Mouse (Mus musculus): ENCODE data around the gene Calu. TPM values are rescaled to one million over a fixed set of nuclear protein-coding genes. Genes with fewer than 3 reads are reported as not detected.
"Not testable (repeated sequence)": the region's sequence is repeated elsewhere in the genome, so short reads cannot be mapped to it uniquely, and the experiment has no call there.

The Calu gene
- total RNA-seq, 1 experiment = 321 TPM

GRCm38 (mm10) chr6:29326961-29327360, 20.9 kb upstream of the Calu start:
- Histone ChIP-seq H3K9me3 (ENCODE audit: control insufficient read depth, insufficient read depth, low read depth, low read length) (no peaks in the 10 kb centered on the region), H3K9ac (ENCODE audit: insufficient read depth, low read depth, low read length, poor library complexity, severe bottlenecking) (no peak overlapping the region), H3K36me3 (ENCODE audit: control insufficient read depth, insufficient read depth, low read length, poor library complexity, severe bottlenecking) (no peaks in the 10 kb centered on the region), H3K27ac (ENCODE audit: insufficient read depth, low read depth, low read length, poor library complexity, severe bottlenecking) (no peak overlapping the region), H3K4me3 (ENCODE audit: insufficient read depth in 1 of 2, low read depth in 1 of 2, low read length in 2 of 2, poor library complexity in 1 of 2, severe bottlenecking in 1 of 2) (no peak overlapping the region), H3K4me1 (ENCODE audit: control insufficient read depth in 2 of 2, insufficient read depth in 2 of 2, low read length in 2 of 2, poor library complexity in 1 of 2) (peaks cover 0 to 2% of the 10 kb centered on the region in 2 experiments; a peak in 2 of 4 replicates)
- TF ChIP-seq HCFC1 (IDR thresholded peaks at IDR 0.05; ENCODE audit: borderline replicate concordance, insufficient read depth, low read length) (no peak), MAFK (IDR thresholded peaks at IDR 0.05; ENCODE audit: insufficient read depth, low read depth, low read length) (no peak), CHD2 (IDR thresholded peaks at IDR 0.05; ENCODE audit: low read depth, low read length) (no peak), ZC3H11A (IDR thresholded peaks at IDR 0.05; ENCODE audit: borderline replicate concordance, low read depth, low read length) (no peak), ZNF384 (IDR thresholded peaks at IDR 0.05; ENCODE audit: low read depth, low read length) (no peak)
- no peak for DNase-seq (ENCODE audit: low read depth, low spot score)
- in situ Hi-C loops (cut with MboI; ENCODE audit: low sequenced_read_pairs in 2 of 2, unreplicated experiment in 2 of 2) = no loop called here

- no peak for TF ChIP-seq MAFK (IDR thresholded peaks at IDR 0.05; ENCODE audit: insufficient read depth, low read depth, low read length)
- Histone ChIP-seq H3K27ac (ENCODE audit: insufficient read depth, low read depth, low read length, poor library complexity, severe bottlenecking) (no peak overlapping the region), H3K4me3 (ENCODE audit: insufficient read depth in 1 of 2, low read depth in 1 of 2, low read length in 2 of 2, poor library complexity in 1 of 2, severe bottlenecking in 1 of 2) (no peak overlapping the region), H3K9ac (ENCODE audit: insufficient read depth, low read depth, low read length, poor library complexity, severe bottlenecking) (no peak overlapping the region), H3K4me1 (ENCODE audit: control insufficient read depth in 2 of 2, insufficient read depth in 2 of 2, low read length in 2 of 2, poor library complexity in 1 of 2) (peaks cover 0 to 2% of the 10 kb centered on the region in 2 experiments; a peak in 2 of 4 replicates), H3K9me3 (ENCODE audit: control insufficient read depth, insufficient read depth, low read depth, low read length) (no peaks in the 10 kb centered on the region), H3K36me3 (ENCODE audit: control insufficient read depth, insufficient read depth, low read length, poor library complexity, severe bottlenecking) (no peaks in the 10 kb centered on the region)
- DNase-seq (ENCODE audit: low read depth, low spot score) = no peak
- in situ Hi-C loops (cut with MboI; ENCODE audit: low sequenced_read_pairs in 2 of 2, unreplicated experiment in 2 of 2) = no loop called here
Observed at GRCm38 (mm10) chr6:29329514-29329913, 18.4 kb upstream of the Calu start.

- H3K4me3 ChIP-seq (ENCODE audit: insufficient read depth in 1 of 2, low read depth in 1 of 2, low read length in 2 of 2, poor library complexity in 1 of 2, severe bottlenecking in 1 of 2); H3K9me3 ChIP-seq (ENCODE audit: control insufficient read depth, insufficient read depth, low read depth, low read length); H3K27ac ChIP-seq (ENCODE audit: insufficient read depth, low read depth, low read length, poor library complexity, severe bottlenecking); H3K9ac ChIP-seq (ENCODE audit: insufficient read depth, low read depth, low read length, poor library complexity, severe bottlenecking); H3K36me3 ChIP-seq (ENCODE audit: control insufficient read depth, insufficient read depth, low read length, poor library complexity, severe bottlenecking); in situ Hi-C loops (cut with MboI; ENCODE audit: low sequenced_read_pairs in 2 of 2, unreplicated experiment in 2 of 2); H3K4me1 ChIP-seq (ENCODE audit: control insufficient read depth in 2 of 2, insufficient read depth in 2 of 2, low read length in 2 of 2, poor library complexity in 1 of 2); DNase-seq (ENCODE audit: low read depth, low spot score): not testable (repeated sequence)
Observed at GRCm38 (mm10) chr6:29346512-29346911, 1.4 kb upstream of the Calu start.

- peak overlapping the region; percentile 37; the same call in 1 of the 2 replicates for H3K27ac ChIP-seq (ENCODE audit: insufficient read depth, low read depth, low read length, poor library complexity, severe bottlenecking)
- in situ Hi-C loops (cut with MboI; ENCODE audit: low sequenced_read_pairs in 2 of 2, unreplicated experiment in 2 of 2) = no loop called here
- no peaks in the 10 kb centered on the region for H3K9me3 ChIP-seq (ENCODE audit: control insufficient read depth, insufficient read depth, low read depth, low read length)
- peak overlapping the region; percentile 74 for H3K9ac ChIP-seq (ENCODE audit: insufficient read depth, low read depth, low read length, poor library complexity, severe bottlenecking)
- DNase-seq (ENCODE audit: low read depth, low spot score) = no peak
- no peaks in the 10 kb centered on the region for H3K36me3 ChIP-seq (ENCODE audit: control insufficient read depth, insufficient read depth, low read length, poor library complexity, severe bottlenecking)
- H3K4me3 ChIP-seq (ENCODE audit: insufficient read depth in 1 of 2, low read depth in 1 of 2, low read length in 2 of 2, poor library complexity in 1 of 2, severe bottlenecking in 1 of 2) = peak overlapping the region; percentile 96 to 97
- TF ChIP-seq ZC3H11A (IDR thresholded peaks at IDR 0.05; ENCODE audit: borderline replicate concordance, low read depth, low read length) = no peak
- TF ChIP-seq CHD2 (IDR thresholded peaks at IDR 0.05; ENCODE audit: low read depth, low read length) = no peak
- TF ChIP-seq ZNF384 (IDR thresholded peaks at IDR 0.05; ENCODE audit: low read depth, low read length) = no peak
- no peak for TF ChIP-seq HCFC1 (IDR thresholded peaks at IDR 0.05; ENCODE audit: borderline replicate concordance, insufficient read depth, low read length)
- TF ChIP-seq MAFK (IDR thresholded peaks at IDR 0.05; ENCODE audit: insufficient read depth, low read depth, low read length) = no peak
- H3K4me1 ChIP-seq (ENCODE audit: control insufficient read depth in 2 of 2, insufficient read depth in 2 of 2, low read length in 2 of 2, poor library complexity in 1 of 2) = peaks cover 0 to 3% of the 10 kb centered on the region in 2 experiments; a peak in 1 of 4 replicates
Observed at GRCm38 (mm10) chr6:29347189-29347588, 680 bp upstream of the Calu start.

- H3K9me3 ChIP-seq (ENCODE audit: control insufficient read depth, insufficient read depth, low read depth, low read length) = no peaks in the 10 kb centered on the region
- DNase-seq (ENCODE audit: low read depth, low spot score) = no peak
- TF ChIP-seq ZC3H11A (IDR thresholded peaks at IDR 0.05; ENCODE audit: borderline replicate concordance, low read depth, low read length) (no peak), CHD2 (IDR thresholded peaks at IDR 0.05; ENCODE audit: low read depth, low read length) (no peak), ZNF384 (IDR thresholded peaks at IDR 0.05; ENCODE audit: low read depth, low read length) (no peak), MAFK (IDR thresholded peaks at IDR 0.05; ENCODE audit: insufficient read depth, low read depth, low read length) (no peak), HCFC1 (IDR thresholded peaks at IDR 0.05; ENCODE audit: borderline replicate concordance, insufficient read depth, low read length) (no peak)
- in situ Hi-C loops (cut with MboI; ENCODE audit: low sequenced_read_pairs in 2 of 2, unreplicated experiment in 2 of 2) = no loop called here
- H3K36me3 ChIP-seq (ENCODE audit: control insufficient read depth, insufficient read depth, low read length, poor library complexity, severe bottlenecking) = no peaks in the 10 kb centered on the region
- H3K9ac ChIP-seq (ENCODE audit: insufficient read depth, low read depth, low read length, poor library complexity, severe bottlenecking) = peak overlapping the region; percentile 93
- H3K4me3 ChIP-seq (ENCODE audit: insufficient read depth in 1 of 2, low read depth in 1 of 2, low read length in 2 of 2, poor library complexity in 1 of 2, severe bottlenecking in 1 of 2) = peak overlapping the region; percentile 96 to 97
- H3K27ac ChIP-seq (ENCODE audit: insufficient read depth, low read depth, low read length, poor library complexity, severe bottlenecking) = peak overlapping the region; percentile 36; the same call in 1 of the 2 replicates
- H3K4me1 ChIP-seq (ENCODE audit: control insufficient read depth in 2 of 2, insufficient read depth in 2 of 2, low read length in 2 of 2, poor library complexity in 1 of 2) = peaks cover 0 to 3% of the 10 kb centered on the region in 2 experiments; a peak in 1 of 4 replicates
Observed at GRCm38 (mm10) chr6:29348371-29348724, 479 bp downstream of the Calu start.
